Mouse (Mus musculus) G1E (cell line): ENCODE measurements around the gene Rbms1.

Experiments
- CTCF ChIP-seq: IDR thresholded peaks from 2 replicates; pipeline ENCODE4 v1.5.1; 2012; ENCODE audit warnings: low read depth, low read length, inconsistent platforms, mixed read lengths
- GATA1 ChIP-seq: IDR thresholded peaks from 2 replicates; pipeline ENCODE4 v1.6.1; 2012; ENCODE audit warnings: borderline replicate concordance, low read length, inconsistent platforms, mixed read lengths
- POLR2AphosphoS5 ChIP-seq: IDR thresholded peaks from 2 replicates; pipeline ENCODE4 v1.6.1; 2012; ENCODE audit warnings: low read depth, low read length, inconsistent platforms; ENCODE audit not compliant: insufficient replicate concordance

- TF ChIP-seq CTCF (no peak), POLR2AphosphoS5 (no peak), GATA1 (no peak)
These were observed 119.4 kb downstream of the Rbms1 start for GRCm38 (mm10) chr2:60843633-60844032.
